Mouse (Mus musculus) mesoderm, embryonic 11.5 days (tissue): Measurements from ENCODE around the gene Cpa1.

Experiments used
- DNase-seq: peaks from one replicate; pipeline ENCODE4 v3.0.0-alpha.2; 2012; ENCODE audit warnings: low read depth, low spot score

Gene Cpa1

DNA sequence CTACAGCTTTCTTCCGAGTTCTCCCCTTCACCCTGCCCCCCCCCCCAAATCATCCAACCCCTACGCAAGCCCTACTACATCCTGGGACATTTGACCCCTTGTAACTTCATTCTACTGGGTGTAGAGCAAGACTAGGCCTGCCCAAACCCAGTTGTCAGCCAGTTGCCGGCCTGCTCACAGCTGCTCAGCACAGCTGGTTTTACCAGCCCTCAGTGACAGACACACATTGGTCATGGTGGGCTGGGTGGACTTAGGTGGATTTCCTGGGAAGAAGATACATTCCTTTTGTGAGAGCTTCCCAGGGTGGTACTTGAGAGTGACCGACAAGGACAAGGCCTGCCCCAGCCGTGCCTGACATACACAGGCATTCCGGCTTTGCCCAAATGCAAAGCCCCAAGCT, 18.0 kb upstream of the Cpa1 start:
- no peak for DNase-seq

DNA sequence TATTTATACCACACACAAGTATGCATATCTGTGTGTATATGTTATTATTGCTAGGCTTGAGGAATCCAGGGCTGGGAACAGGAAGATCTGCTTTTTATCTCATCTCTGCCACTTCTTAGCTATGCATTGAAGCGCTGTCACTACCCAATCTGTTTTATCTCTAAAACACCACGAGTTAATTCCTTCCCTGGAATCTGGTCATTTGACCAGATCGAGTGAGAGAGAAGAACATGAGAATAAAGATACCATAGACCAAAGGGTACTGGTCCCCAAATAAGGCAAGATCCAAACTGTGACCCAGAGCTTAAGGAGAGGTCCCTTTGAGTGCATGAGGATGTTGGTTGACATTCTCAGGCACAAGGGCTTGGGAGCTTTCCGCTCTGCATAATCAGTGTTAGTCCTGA, 17.0 kb upstream of the Cpa1 start:
- DNase-seq = no peak

DNA sequence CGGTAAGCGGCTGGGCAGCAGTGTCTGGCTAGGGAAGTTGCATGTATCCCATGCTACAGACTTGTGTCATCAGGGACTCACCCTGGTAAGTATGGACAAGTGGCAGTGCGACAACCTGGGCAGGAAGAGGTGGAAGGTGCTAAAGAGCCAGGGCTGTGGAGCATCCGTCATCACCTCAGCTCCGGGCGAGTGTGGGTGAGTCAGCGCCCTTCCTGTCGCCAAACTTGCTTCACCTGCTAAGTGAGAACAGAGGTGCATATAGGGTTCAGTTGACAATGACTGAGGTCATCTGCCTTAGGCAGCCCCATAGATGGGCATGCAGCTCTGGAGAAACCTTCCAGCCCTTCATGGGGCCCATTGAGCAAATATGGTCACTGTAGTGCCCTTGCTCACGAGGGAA, 14.3 kb upstream of the Cpa1 start:
- DNase-seq = no peak

DNA sequence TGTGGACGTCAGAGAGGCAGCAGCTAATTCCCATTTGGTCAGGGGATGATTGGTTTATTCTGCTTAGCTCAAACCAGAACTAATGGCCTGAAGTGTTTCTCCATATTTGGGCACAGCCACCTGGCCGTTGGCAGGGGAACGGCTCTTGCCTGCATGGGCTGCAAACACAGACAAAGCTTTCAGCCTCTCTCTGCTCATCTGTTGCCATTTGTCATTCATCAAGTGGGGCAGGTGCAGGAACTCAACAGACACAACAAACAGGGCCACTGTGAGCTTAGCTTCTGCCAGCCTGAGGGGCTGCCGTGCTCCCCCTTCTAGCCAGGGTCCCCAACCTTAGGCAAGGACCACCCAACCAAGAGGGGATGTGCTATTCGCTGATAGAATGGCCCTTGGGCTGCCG, 10.9 kb upstream of the Cpa1 start:
- DNase-seq = peak; percentile 75

DNA sequence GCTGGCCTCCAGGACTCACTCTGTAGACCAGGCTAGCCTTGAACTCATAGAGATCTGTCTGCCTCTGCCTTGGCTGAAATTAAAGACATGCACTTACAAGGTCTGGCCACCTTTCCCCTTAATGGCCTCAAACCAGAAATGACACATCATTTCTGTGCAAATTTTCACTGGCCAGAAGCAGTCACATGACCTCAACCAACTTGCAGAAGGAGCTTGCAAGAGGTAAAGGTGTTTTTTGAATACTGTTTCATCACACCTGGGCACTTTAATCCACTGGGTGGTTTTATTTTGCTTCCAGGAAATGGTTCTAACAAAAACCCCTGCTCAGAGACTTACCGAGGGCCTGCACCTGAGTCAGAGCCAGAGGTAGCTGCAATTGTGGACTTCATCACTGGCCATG, 9.0 kb upstream of the Cpa1 start:
- no peak for DNase-seq

DNA sequence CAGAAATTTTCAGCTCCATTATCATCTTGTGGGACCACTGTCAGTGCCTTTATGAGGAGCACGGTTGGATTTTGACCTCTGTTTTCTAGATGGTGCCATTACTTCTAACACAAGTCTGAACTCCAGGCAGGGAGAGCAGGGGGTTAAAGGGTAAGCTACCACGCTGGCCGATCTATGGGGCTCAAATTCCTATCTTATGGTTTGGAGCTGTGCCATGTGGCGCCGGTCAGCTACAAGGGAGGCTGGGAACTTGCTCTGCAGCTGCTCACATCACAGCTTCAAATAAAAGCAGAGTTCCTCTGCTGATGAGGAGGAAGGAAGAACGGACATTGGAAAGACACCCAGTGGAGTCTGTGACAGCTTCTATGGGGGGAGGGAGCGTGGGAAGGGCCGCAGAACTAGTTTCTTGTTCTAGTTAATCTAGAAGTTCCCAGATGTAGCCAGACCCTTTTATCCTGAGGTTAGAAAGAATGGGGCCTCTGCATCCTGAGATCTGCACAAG, 3.6 kb upstream of the Cpa1 start:
- no peak for DNase-seq

DNA sequence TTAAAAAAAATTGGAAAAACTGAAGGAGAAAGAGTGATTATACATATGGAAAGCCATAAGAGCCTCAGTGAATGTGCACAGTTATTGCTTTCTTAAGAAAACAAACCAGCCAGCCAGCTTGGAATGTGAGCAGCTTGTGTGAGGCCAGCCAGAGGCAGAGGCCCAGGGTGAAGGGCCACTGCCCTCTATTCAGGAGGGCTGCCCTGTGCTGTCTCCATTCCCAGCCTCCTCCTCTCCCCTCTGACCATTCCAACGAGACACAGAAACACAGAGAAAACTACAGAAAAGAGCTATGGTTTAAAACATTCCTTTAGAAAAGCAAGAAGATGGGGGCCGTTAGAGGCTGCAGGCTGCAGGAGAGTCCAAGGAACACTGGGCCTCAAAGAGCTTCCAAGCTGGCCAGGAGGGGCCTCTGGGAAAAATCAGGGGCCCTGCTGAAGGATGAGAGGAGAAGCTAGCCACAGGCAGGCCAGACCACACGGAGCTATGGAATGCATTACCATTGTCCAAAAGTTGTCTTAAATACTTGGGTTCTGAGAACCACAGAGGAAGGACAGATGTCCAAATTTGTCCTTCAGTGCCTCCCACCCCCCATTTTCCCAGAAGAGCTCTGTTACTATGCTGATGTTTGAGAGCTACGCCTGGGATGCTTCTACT, 2.7 kb upstream of the Cpa1 start:
- DNase-seq = peak; percentile 70

DNA sequence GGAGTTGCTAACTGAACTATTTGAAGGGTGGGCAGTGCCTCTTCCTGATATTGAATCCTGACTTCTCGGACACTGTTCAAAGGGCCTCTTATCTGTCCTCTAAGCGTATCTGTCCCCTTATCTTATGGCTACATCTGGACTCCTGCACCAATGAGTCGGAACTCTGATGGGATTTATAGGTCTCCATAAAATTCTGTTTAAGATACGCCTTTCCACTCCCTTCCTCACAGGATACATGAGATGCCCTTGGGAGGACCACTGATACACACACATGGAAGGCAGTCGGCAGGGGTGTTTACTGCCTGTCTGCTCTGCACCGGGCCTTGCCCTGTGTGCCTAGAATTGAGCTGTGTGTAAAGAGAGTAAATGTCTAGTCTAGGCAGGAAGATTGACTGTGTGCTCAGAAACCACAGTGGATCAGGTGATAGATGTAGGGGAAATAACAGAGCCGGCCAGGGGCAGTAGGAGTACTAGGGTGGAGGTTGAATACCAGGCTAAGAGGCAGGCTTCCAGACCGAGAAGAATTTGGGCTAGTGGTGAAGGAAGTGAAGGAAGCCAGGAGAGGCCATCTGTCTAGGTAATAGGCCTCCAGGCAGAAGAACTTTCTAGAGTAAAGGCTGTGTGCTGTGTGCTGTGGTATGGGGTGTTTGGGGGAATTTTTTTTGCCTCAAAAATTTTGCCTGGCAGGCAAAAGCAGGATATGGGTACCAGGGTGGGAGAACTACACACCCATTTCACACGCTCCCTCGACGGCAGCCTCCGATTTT, 4.9 kb downstream of the Cpa1 start:
- DNase-seq = no peak

DNA sequence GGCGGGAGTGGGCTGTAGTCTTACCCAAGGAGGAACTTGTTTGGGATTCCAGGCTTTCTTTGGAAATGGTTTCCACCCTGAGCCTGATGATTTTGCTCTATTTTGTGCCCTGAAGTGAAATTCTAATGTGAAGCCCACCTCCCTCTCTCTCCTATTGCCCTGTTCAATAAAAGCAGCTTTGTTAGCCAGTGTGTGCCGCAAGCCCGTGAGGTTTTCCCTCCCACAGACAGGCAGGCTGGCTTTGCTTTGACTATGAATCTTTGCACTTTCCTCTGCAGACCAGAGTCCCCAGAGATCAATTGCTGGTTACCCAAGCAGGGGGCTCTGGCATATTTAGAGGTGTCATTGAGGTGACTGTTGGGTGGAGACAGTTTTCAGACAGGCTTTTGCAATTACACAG, 5.4 kb downstream of the Cpa1 start:
- DNase-seq = no peak

DNA sequence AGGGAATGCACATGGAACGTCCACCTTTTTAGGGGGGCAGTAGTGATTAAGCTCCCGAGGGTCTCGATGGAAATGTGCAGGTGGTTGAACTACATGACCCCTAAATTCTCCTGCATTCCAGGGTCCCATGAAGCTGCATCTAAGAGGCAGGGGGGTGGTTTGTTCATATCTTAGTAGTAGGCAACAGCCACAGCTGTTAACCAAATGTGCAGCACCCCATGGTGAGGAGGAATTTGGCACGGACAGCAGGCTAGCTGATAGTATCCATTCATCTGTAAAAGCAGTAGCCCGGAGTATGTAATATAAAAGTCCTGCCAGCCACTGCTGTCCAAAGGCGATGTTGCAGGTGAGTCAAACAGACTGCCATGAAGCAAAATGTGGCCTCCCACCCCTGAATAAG, 6.4 kb downstream of the Cpa1 start:
- DNase-seq = peak; percentile 67

DNA sequence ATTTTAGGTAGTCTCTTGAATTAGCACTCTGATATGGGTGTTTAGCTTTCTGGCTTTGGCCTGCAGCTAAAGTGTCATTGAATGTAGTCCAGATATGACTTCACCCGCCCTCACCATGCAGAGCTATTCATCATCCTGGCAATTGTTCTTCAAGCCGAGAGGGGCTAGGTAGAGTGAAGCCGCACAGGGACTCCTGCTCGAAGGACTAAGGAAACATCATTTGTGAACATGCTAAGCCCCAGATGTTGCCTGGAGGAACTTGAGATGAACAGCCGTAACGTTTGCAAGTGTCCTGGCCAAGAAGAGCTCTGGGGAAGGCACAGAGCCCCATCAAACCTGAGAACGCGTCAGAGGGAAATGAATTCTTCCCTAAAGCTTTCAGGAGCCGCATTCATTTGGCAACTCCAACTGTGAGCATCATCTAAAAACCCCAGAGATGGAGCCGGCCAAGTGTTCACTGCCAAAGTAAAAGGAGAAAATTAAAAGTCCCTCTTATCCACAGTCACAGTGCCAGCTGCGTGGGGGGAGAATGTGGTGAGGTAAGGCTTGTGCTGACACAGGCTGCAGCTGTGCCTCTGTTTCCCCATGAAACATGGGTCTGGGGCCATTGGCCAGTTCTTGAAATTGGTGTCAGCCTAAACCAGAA, 10.8 kb downstream of the Cpa1 start:
- no peak for DNase-seq

DNA sequence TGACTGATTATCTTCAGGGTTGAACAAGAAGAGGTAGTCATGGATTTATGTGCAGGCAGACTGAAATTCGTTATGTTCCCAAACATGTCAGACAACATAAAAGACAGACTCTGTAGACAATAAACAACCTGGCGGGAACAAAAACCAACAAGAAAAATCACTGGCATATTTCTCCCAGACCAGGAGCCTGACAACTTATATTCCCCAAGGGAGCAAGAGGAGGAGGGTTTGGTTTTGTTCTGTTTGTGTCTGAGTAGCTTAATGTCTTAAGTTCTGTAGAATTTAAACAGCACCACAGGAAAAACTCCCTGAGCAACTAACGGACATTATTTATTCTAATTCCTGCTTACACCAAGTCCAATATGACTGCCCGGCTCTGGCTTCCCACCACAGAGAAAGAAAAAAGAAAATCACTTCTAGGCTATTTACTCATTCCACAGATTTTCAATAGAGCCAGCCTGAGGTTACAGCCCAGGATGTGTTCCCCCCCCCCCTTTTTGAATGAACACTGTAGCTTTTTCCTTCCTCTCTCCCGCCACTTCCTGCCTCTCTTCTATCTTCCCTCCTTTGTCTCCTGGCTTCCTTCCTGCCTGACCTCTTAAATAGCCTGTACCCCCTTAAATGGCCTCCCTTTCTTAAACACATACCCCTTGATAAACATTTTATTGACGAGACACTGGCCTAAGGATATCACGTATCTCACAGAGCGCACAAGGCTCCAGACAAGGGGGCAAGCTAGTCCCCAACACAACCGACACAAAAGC, 13.6 kb downstream of the Cpa1 start:
- DNase-seq = no peak

DNA sequence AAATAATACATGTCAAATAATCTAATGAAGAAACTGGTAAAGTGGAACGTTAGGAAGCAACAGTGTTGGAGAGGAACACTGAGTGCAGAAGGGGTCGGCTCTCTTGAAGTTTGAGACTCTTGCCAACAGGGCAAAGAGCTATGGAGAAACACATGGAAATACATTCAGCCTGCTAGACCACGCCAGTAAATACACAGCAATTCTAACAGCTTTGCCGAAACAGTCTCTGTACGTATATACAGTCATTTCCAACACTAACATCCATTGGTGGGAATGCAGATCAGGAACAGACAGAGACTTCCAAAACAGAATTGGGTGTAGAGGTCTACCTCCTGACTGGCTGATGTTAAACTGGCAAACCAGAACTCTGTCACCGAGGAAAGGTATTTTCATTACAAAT, 14.5 kb downstream of the Cpa1 start:
- DNase-seq = no peak

DNA sequence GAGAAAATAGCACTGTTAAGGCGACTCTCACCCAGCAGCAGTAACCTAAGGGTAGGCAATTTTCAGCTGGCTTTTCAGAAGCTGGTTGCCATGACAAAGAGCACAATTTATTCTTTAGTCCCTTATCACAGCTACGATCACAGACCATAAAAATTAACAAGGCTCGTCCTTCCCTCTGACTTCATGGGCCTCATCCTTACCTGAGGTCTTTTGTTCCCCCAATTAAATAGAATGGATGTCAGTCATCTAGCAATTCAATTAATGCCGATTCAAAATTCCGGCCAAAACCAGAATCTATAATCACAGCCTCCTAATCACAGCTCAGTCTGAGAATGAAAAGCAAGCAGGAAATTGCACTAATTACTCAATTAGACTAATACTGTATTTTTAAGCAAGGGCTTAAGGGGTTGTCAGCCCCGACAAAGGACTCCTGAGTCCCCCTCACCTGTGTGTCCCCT, 15.4 kb downstream of the Cpa1 start:
- no peak for DNase-seq

DNA sequence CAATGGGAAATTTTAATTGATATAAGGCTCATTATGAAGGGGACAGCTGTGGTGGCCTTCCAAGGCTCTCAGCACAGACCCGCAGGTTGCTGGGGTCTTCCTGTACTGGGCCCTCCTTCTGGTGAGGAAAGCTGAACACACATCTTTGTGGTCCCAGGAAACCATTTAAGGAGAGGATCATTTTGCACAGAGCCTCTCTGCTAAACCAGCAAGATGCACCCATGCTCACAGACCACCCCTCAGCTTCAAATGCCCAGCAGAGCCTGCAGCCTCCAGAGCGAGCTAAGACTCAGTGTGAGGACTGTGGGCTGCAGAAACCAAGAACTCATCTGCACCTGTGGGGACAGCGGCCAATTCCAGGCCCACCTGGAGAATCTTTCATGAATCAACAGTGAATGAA, 15.9 kb downstream of the Cpa1 start:
- no peak for DNase-seq

DNA sequence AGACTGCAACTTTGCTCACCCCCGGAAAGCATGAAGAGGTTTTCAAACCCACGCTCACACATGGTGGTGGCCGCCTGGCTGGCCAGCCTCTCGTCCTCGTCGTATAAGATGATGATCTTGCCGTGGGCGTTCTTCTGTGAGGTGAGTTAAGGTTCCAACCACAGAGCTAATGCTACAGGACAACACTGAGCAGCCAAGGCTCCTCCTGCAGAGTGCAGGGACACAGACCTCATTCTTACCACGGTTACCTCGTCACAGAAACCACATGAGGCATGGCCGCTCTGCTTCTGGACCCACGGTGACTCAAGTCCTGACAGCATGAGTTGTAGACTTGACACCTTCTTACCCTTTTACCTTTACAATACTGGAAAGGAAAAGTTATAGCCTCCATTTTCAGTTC, 18.3 kb downstream of the Cpa1 start:
- DNase-seq = no peak

DNA sequence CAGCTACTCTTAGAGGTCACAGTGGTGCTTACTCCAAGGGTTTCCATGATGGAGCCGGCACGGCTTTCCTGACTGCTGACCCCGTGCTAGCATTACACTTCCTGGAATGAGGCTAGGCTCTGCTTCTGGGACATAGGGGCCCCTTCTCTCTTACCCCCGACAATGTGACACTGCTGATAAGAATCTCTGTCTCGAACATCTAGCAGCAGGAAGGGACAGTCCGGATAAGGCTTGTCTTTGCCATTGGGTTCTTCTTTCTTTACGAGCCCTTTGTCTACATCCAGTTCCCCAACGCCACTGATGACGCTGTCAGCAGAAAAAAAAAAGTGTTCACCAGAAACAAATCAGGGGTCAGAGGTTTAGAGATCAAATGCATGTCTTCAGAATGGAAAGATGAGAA, 19.6 kb downstream of the Cpa1 start:
- DNase-seq = no peak

DNA sequence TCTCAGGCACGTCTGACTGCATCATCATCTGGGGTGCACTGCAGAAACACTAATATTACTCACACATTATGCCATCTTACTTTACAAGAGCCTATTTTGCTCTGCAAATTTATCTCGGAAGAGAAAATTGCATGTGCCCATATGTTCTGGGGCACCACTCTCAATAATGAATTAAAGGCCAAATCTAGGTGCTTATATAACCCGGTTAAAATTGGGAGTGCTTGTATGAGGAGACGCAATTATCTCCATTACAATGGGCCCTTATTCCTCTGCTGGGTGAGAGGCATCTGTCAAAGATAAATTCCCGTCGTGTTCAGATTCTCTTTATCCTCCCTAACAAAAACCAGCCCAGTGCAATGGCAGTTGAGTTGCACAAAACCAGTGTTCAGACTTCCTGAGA, 25.8 kb downstream of the Cpa1 start:
- DNase-seq = no peak

DNA sequence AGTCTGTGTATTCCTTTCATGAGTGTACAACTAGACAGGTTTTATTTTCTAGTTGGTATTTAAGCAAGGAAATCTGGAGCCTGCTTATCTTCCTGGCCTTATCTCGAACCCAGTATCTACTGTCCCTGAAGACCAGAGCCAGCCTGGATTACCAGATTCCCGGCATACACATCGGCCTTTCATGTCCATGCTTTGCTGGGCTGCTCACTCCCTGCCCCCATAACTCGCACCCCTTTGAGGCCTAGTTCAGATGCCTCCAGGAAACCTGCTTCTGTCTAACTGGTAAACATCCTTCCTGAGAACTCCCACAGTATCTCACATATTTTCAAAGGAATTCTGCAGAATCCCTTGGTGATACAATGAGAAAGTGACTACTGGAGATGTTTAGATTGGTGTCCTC, 26.3 kb downstream of the Cpa1 start:
- no peak for DNase-seq

DNA sequence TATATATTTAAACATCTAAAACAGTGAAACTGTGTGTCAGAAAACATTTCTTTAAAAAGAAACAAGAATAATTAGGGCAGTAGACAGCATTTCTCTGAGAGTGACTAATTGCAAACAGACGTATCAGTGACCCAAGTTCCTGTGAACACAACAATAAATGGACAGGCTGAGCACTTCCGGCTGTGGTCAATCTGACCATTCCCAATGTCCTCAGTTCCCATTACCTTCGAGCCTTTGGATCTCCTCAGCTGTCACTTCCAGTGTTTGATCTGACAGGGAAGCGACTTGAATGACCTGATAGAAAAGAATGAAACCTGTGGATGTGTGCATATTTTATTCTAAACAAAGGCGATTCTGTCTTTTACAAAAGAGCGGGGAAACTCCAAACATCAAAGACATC, 27.0 kb downstream of the Cpa1 start:
- DNase-seq = no peak

DNA sequence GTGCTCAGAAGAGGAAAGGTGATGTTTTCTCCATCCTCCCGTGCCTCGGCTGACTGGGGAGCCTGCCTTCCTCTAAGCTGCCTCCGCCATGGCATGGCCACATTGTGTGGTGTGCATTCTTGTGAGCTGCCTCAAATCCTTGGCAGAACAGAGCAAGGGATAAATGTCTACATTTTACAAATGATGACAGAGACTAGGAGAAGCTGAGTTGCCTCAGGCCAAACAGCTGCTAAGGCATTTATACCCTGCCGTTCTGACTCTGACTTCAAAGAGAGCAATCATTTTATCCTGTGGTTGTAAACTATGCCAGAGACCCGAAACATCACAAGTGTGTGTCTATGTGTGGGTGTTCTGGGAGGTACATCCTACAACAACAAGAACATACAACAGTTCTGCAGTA, 28.6 kb downstream of the Cpa1 start:
- DNase-seq = no peak

DNA sequence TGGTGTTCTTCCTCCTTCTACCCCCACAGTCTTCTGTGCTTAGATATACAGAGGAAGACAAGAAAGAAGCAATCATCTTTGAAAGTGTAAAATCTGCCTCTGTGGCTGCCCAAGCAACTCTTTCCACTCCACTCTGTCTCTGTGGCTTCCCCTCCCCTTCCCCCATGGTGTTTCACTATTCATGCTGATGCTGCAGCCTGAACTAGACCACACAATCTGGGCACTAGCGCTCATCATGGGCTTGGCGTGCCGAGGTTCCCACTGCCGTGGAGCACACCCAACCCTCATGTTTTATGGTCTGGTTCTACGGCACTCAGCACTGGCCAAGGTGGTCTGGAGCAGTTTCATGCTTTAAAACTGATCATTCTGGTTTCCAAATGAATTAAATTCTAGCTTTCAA, 32.7 kb downstream of the Cpa1 start:
- no peak for DNase-seq
